Mouse (Mus musculus) olfactory bulb, adult 2 months (tissue): ENCODE data around the gene Ptprn2.

Experiments used
- CTCF ChIP-seq: fragments of 200-500 bp; IDR thresholded peaks from 2 replicates; pipeline ENCODE4 v1.5.1; 2012; ENCODE audit warnings: low read depth, mild to moderate bottlenecking, low read length, moderate library complexity; ENCODE audit not compliant: insufficient read depth
- POLR2A ChIP-seq: fragments of 200-500 bp; IDR thresholded peaks from 2 replicates; pipeline ENCODE4 v1.6.1; 2012; ENCODE audit warnings: mild to moderate bottlenecking, low read depth, low read length, moderate library complexity; ENCODE audit not compliant: insufficient read depth

- no peak for TF ChIP-seq POLR2A
- no peak for TF ChIP-seq CTCF
These were observed 227.6 kb downstream of the Ptprn2 start for GRCm38 (mm10) chr12:116713096-116713495.
